Mouse (Mus musculus) kidney, embryonic 16.5 days (tissue): Measurements from ENCODE around the gene Phex. TPM values are rescaled to one million over a fixed set of nuclear protein-coding genes. Genes with fewer than 3 reads are reported as not detected.

Source experiments
- ATAC-seq: fragments of 200-750 bp; cut with Nextera tagmentation; 2 replicates; pipeline ENCODE4 v1.8.0; 2017; ENCODE audit warnings: moderate TSS enrichment; ENCODE audit not compliant: low FRiP score, low TSS enrichment
- H3K27ac ChIP-seq: fragments of 300-500 bp; sonication (generic); 2 replicates; pipeline ENCODE4 v1.5.1; 2014; ENCODE audit warnings: low read length
- H3K27me3 ChIP-seq: fragments of 300-500 bp; sonication (generic); 2 replicates; pipeline ENCODE4 v1.6.1; 2014; ENCODE audit warnings: low read length, control low read depth, mixed read lengths; ENCODE audit not compliant: insufficient read depth
- H3K36me3 ChIP-seq: fragments of 300-500 bp; sonication (generic); 2 replicates; pipeline ENCODE4 v1.6.1; 2014; ENCODE audit warnings: low read length, control low read depth, mixed read lengths; ENCODE audit not compliant: insufficient read depth
- H3K4me1 ChIP-seq: fragments of 300-500 bp; sonication (generic); 2 replicates; pipeline ENCODE4 v1.6.1; 2014; ENCODE audit warnings: low read length, control low read depth, mixed read lengths; ENCODE audit not compliant: insufficient read depth
- H3K4me2 ChIP-seq: fragments of 300-500 bp; sonication (generic); replicated peaks from 2 replicates; pipeline ENCODE4 v1.6.1; 2014; ENCODE audit warnings: low read depth, low read length
- H3K4me3 ChIP-seq: fragments of 300-500 bp; sonication (generic); 2 replicates; pipeline ENCODE4 v1.5.1; 2014; ENCODE audit warnings: mild to moderate bottlenecking, low read length
- H3K9ac ChIP-seq: fragments of 300-500 bp; sonication (generic); replicated peaks from 2 replicates; pipeline ENCODE4 v1.6.1; 2014; ENCODE audit warnings: low read length
- H3K9me3 ChIP-seq: fragments of 300-500 bp; sonication (generic); 2 replicates; pipeline ENCODE4 v1.6.1; 2016; ENCODE audit warnings: low read length, control low read depth
- WGBS: fragments of 180-500 bp; shearing (Covaris S2); extraction: QIAGEN DNeasy Blood & Tissue Kit; methylation state at CpG from one replicate; pipeline ENCODE4 v1.1.7; 2014; 5-methylcytosine and 5-hydroxymethylcytosine counted together
- polyA plus RNA-seq: library from polyadenylated mRNA; unstranded; fragments of >200 nt; fragmentation: Nextera tagmentation; extraction: Ambion mirVana; gene quantifications from 2 replicates; pipeline ENCODE4 v1.2.1, GENCODE M21; 2015

Phex gene
- 0.24 and 0.49 TPM in 2 replicates for polyA plus RNA-seq

DNA sequence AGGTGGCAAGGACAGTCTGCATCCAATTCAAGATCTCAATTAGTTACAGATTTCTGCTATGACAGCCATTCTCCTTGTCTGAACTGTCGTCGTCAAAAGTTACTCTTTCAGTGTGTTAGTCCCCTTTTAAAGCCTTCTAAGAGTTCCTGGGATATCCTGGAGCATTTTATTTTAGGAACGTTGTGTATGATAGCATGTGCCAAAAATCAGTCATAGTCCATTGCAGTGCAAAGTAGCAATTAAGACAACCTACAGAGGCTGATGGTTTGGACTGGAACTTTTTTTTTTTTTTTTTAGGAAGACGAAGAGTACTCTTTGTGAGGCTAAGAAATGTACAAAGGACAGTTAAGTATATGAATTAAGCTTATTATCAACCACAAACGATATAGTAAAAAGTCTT is at the start of gene Phex:
Gene Phex, minus strand, starts transcription at position 101 of the 400 bp plus-strand sequence.
- H3K36me3 ChIP-seq, result no peaks in the 10 kb centered on the region
- H3K9ac ChIP-seq, result no peak within 1 kb of the TSS
- no peaks in the 10 kb centered on the region for H3K9me3 ChIP-seq
- peaks cover 5% of the 10 kb centered on the region; the same call in 1 of the 2 replicates for H3K27me3 ChIP-seq
- H3K4me1 ChIP-seq, result no peaks in the 10 kb centered on the region
- H3K27ac ChIP-seq, result no peak within 1 kb of the TSS
- no peak within 1 kb of the TSS for H3K4me2 ChIP-seq
- WGBS, result 64% methylated on average over 5 of the region's 5 CpGs
- H3K4me3 ChIP-seq, result no peak within 1 kb of the TSS
- no peak for ATAC-seq

- no peak overlapping the region for H3K9ac ChIP-seq
- no peaks in the 10 kb centered on the region for H3K4me1 ChIP-seq
- no peak overlapping the region for H3K27ac ChIP-seq
- H3K27me3 ChIP-seq, result no peaks in the 10 kb centered on the region; the same call in 1 of the 2 replicates
- 66% methylated on average over 3 of the region's 3 CpGs for WGBS
- H3K9me3 ChIP-seq, result no peaks in the 10 kb centered on the region
- no peak overlapping the region for H3K4me3 ChIP-seq
- H3K4me2 ChIP-seq, result no peak overlapping the region
- no peaks in the 10 kb centered on the region for H3K36me3 ChIP-seq
- no peak for ATAC-seq
Observed at GRCm38 (mm10) chrX:157462716-157463115, 47.6 kb upstream of the Phex start.

GRCm38 (mm10) chrX:157454430-157454829 is 39.3 kb upstream of the Phex start:
- Histone ChIP-seq H3K27ac (no peak overlapping the region), H3K36me3 (no peaks in the 10 kb centered on the region), H3K9me3 (no peaks in the 10 kb centered on the region), H3K9ac (no peak overlapping the region), H3K27me3 (no peaks in the 10 kb centered on the region), H3K4me2 (no peak overlapping the region), H3K4me1 (no peaks in the 10 kb centered on the region), H3K4me3 (no peak overlapping the region)
- ATAC-seq, result no peak
- WGBS, result 52% methylated on average over 1 of the region's 1 CpGs

DNA sequence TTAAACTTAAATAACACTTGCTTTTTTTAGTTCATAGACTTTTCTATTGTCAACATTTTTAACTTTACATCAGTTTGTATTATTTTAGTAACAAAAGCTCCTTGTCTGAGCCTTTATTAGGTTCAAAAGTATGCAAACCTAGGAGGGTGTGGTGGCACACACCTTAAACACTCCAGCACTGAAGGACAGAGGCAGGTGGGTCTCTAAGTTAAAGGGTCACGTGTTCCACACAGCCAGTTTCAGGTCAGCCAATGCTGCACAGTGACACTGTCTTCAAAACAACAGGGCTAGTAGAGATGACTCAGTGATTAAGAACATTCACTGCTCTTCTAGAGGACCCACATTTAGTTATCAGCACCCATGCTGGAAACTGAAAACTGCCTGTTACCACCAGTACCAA is 33.9 kb upstream of the Phex start:
- no peak overlapping the region for H3K27ac ChIP-seq
- H3K9me3 ChIP-seq, result no peaks in the 10 kb centered on the region
- no peak for ATAC-seq
- no peaks in the 10 kb centered on the region for H3K4me1 ChIP-seq
- H3K4me2 ChIP-seq, result no peak overlapping the region
- H3K36me3 ChIP-seq, result no peaks in the 10 kb centered on the region
- no peak overlapping the region for H3K4me3 ChIP-seq
- 68% methylated on average over 1 of the region's 1 CpGs for WGBS
- H3K27me3 ChIP-seq, result no peaks in the 10 kb centered on the region; the same call in 1 of the 2 replicates
- no peak overlapping the region for H3K9ac ChIP-seq

DNA sequence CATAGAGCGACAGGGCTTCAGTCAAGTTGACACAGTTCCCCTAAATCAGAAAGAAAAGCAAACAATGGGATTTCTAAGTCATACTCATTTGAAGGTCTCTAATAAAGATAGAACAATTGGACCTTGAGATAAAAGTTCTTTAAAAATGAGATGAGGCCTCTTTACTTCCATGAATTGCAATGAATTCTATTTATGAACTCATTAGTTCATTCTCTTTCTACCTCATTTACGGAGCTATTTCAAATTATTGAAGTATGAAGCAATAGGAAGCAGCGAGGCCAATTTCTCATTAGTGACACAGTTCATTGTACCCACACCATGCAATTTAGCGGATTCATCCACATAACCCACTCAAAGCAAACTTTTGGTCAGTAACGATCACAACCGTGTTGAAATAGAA is 32.3 kb upstream of the Phex start:
- ATAC-seq, result no peak
- no peaks in the 10 kb centered on the region; the same call in 1 of the 2 replicates for H3K27me3 ChIP-seq
- no peaks in the 10 kb centered on the region for H3K9me3 ChIP-seq
- WGBS, result 89% methylated on average over 6 of the region's 6 CpGs
- H3K36me3 ChIP-seq, result no peaks in the 10 kb centered on the region
- no peaks in the 10 kb centered on the region for H3K4me1 ChIP-seq
- no peak overlapping the region for H3K4me2 ChIP-seq
- H3K9ac ChIP-seq, result no peak overlapping the region
- H3K4me3 ChIP-seq, result no peak overlapping the region
- no peak overlapping the region for H3K27ac ChIP-seq

- H3K4me3 ChIP-seq, result no peak overlapping the region
- no peak overlapping the region for H3K4me2 ChIP-seq
- H3K9ac ChIP-seq, result no peak overlapping the region
- no peaks in the 10 kb centered on the region for H3K27me3 ChIP-seq
- WGBS, result 75% methylated on average over 1 of the region's 1 CpGs
- H3K4me1 ChIP-seq, result no peaks in the 10 kb centered on the region
- no peaks in the 10 kb centered on the region for H3K9me3 ChIP-seq
- no peak for ATAC-seq
- no peaks in the 10 kb centered on the region for H3K36me3 ChIP-seq
- no peak overlapping the region for H3K27ac ChIP-seq
Observed at GRCm38 (mm10) chrX:157434768-157435167, 19.7 kb upstream of the Phex start.

DNA sequence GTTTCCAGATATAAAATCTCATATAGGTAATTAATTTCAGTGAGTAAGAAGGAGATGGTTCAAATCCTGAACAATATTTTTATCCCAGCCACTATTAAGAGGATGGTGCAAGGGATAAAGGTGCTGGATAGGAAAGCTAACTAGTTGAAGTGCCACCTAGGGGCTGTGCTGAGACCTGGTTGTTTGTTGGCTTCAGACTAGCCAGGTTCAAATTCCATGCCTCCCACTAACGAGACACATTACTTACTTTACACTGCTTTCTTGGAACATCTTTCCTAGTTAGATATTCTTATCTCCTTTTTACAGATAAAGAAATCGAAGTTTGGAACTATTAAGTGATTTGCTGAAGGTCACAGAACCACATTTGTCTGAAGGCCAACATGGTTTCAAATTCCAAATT is 4.3 kb upstream of the Phex start:
- H3K4me3 ChIP-seq, result no peak overlapping the region
- no peak overlapping the region for H3K4me2 ChIP-seq
- H3K4me1 ChIP-seq, result no peaks in the 10 kb centered on the region
- no peak overlapping the region for H3K27ac ChIP-seq
- H3K9me3 ChIP-seq, result no peaks in the 10 kb centered on the region
- H3K36me3 ChIP-seq, result no peaks in the 10 kb centered on the region
- no peaks in the 10 kb centered on the region for H3K27me3 ChIP-seq
- no peak for ATAC-seq
- 62% methylated on average over 2 of the region's 2 CpGs for WGBS
- H3K9ac ChIP-seq, result no peak overlapping the region

GRCm38 (mm10) chrX:157404919-157405318 is 10.2 kb downstream of the Phex start:
- Histone ChIP-seq H3K4me3 (no peak overlapping the region), H3K27ac (no peak overlapping the region), H3K4me2 (no peak overlapping the region), H3K4me1 (no peaks in the 10 kb centered on the region), H3K27me3 (no peaks in the 10 kb centered on the region; the same call in 1 of the 2 replicates), H3K9ac (no peak overlapping the region), H3K9me3 (no peaks in the 10 kb centered on the region), H3K36me3 (no peaks in the 10 kb centered on the region)
- 65% methylated on average over 6 of the region's 6 CpGs for WGBS
- ATAC-seq, result no peak

DNA sequence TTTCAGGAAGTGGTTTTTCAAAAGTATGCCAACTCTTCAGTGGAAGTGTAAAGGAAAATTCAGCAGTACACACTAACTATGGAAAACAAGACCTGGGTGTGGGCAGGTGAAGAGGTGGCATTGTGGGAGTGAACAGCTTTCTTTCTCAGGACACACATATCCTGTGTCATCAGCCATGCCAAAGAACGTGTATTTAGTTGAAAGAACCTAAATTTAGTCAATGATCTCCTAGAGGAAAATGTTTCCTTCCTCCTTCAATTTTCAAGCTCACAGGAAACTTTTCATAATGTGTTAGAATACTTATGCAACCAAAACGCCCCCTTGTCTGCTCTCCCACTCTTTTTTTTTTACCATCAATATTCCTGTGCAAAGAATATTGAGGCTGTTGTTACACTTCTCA is 23.9 kb downstream of the Phex start:
- Histone ChIP-seq H3K27ac (no peak overlapping the region), H3K9me3 (no peaks in the 10 kb centered on the region), H3K9ac (no peak overlapping the region), H3K4me1 (no peaks in the 10 kb centered on the region), H3K4me2 (no peak overlapping the region), H3K27me3 (no peaks in the 10 kb centered on the region), H3K36me3 (no peaks in the 10 kb centered on the region), H3K4me3 (no peak overlapping the region)
- 41% methylated on average over 2 of the region's 2 CpGs for WGBS
- ATAC-seq, result no peak

DNA sequence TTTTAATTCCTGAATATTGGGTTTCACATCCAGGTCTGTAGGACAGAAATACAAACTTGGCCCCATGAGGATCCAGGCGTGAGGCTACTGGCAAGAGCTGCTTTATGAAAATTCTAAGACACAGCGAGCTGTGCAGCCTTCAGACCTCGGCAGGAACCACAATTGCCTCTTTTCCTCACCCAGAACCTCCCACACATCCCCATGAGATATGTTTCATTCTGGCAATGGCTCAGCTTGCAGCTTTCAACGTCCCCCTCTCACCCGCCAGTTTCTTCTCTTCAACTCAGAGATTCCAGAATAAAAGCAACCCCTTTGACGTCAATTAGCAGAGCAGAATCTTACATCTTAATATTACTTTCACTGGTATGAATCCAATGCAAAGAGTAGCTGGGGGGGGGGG is 25.0 kb downstream of the Phex start:
- Histone ChIP-seq H3K36me3 (no peaks in the 10 kb centered on the region), H3K4me3 (no peak overlapping the region), H3K4me1 (no peaks in the 10 kb centered on the region), H3K27me3 (no peaks in the 10 kb centered on the region), H3K9ac (no peak overlapping the region), H3K9me3 (no peaks in the 10 kb centered on the region), H3K4me2 (no peak overlapping the region), H3K27ac (no peak overlapping the region)
- ATAC-seq, result no peak
- 44% methylated on average over 6 of the region's 6 CpGs for WGBS
